Mouse (Mus musculus): ENCODE data around the gene Agbl1.
"Not testable (repeated sequence)": the region's sequence is repeated elsewhere in the genome, so short reads cannot be mapped to it uniquely, and the experiment has no call there.

The Agbl1 gene

GRCm38 (mm10) chr7:76597812-76598211 is 368.1 kb downstream of the Agbl1 start:
- no peak for DNase-seq

GRCm38 (mm10) chr7:76600050-76600690 is 370.5 kb downstream of the Agbl1 start:
- no peak for DNase-seq

- DNase-seq = no peak
These were observed 399.8 kb downstream of the Agbl1 start for GRCm38 (mm10) chr7:76629528-76629927.

- no peak for DNase-seq
These were observed 421.3 kb downstream of the Agbl1 start for GRCm38 (mm10) chr7:76650984-76651383.

DNA sequence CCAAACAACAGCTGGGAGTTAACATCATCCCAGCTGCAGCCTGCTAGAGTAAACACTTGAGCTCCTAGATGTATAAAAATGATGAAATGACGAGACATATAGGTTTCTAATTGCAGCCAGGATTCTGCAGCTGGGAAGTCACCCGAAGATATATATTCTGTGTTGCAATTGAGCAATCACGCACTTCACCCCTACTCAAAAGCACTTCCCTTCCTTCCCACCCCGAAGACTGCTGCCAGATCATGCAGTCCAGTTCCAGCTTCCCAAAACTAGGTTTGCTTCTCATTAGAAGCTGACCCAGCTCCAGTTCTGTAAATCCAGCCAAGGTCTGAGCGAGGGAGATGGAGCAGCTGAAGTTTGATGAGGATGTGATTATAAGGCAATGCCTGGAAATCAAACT is 431.4 kb downstream of the Agbl1 start:
- no peak for DNase-seq

- no peak for DNase-seq
These were observed 445.2 kb downstream of the Agbl1 start for GRCm38 (mm10) chr7:76674856-76675255.

GRCm38 (mm10) chr7:76701224-76701623 is 471.5 kb downstream of the Agbl1 start:
- DNase-seq = no peak

DNA sequence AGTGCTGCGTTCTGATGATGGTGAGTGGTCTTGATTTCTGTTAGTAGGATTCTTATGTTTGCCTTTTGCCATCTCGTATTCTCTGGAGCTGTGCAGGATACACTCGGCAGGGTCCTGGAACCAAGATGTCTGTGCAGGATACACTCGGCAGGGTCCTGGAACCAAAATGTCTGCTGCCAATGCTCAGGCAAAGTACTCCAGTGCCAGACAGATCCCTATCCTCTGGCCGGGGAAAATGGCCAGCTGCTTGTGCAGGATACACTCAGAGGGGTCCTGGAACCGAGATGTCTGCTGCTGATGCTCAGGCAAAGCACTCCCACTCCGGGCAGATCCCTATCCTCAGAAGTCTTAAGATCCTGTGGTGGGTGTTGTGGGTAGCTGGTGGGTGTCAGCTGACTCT is 502.5 kb downstream of the Agbl1 start:
- DNase-seq = not testable (repeated sequence)

DNA sequence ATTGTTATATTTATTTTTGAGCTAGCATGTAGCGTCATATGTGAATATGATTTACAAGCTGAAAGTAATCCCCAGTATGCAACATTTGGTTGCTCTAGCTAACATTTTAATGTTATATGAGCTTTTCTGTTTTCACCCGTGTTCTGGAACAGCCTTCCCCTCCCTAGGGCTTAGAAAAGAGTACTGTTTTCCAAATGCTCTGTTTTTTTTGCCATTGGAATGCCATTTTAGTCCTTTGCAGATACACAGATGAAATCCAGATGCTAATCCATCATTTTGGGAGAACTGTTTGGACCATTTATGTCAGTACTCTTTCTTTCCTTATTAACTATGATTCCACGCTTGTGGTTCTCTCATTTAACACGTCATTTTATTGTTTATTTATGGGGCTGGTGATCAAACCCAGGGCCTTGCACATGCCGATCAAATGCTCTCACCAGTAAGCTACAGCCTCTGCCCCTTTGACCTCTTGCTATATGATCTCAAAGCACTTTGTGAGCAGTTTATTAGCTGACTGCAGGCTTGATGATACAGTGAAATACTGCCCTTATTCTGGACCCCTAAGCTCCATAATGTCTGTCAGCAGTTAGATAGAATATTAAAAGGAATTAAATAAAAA is 547.7 kb downstream of the Agbl1 start:
- no peak for DNase-seq

DNA sequence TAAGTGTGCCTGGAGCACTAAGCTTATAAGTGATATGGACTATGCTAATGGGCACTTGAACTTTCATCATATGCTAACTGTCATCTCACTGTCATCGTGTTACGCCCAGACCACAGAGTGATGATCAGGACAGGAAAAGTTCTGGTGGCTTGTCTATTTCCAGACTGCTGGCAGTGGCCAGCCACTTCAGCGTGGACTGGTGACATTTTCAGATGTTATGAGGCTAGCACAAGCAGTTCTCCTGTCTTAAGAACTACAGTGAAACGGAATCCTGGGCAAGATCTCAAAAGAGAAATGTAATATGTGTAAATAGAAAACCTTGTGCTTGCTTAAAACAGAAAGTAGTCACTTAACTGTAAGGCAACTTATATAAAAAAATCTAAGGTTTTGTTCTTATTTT is 550.8 kb downstream of the Agbl1 start:
- no peak for DNase-seq

- no peak for DNase-seq
These were observed 559.0 kb downstream of the Agbl1 start for GRCm38 (mm10) chr7:76788561-76789306.

- no peak for DNase-seq
These were observed 560.4 kb downstream of the Agbl1 start for GRCm38 (mm10) chr7:76790041-76790440.

DNA sequence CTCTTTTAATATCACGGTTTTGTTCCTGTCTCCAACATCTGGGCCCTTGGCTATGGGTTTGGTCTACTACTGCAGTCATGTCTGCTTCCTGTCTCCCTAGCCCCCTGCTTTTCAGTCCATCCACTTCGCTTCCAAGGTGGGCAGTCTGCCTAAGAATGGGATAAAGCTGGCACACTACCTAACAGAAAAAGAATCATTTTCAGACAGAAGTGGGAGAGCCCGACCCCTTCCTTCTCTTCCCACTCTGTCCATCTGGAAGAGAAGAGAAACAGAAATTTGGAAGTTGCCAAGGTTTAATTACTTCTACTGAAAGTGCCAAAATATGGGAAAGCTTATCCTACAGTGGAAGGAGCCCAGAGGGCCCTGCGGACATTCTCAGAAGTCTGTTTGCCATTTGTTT is 561.6 kb downstream of the Agbl1 start:
- DNase-seq = no peak

- DNase-seq = no peak
These were observed 580.3 kb downstream of the Agbl1 start for GRCm38 (mm10) chr7:76810003-76810402.

DNA sequence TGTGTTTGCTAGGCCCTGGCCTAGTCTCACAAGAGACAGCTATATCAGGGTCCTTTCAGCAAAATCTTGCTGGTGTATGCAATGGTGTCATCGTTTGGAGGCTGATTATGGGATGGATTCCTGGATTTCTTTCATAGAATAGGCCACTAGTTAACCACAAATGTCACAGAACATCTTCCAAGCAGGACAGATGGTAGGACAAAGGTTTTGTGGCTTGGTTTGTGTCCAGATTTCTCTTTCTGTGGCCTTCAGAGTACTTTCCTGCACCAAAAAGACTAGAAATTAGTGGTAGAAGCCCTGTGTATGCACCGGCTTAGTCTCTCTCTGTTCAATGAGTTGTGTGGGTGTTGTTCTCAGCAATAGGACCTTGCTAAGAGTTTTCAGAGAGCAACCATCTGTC is 590.9 kb downstream of the Agbl1 start:
- no peak for DNase-seq

DNA sequence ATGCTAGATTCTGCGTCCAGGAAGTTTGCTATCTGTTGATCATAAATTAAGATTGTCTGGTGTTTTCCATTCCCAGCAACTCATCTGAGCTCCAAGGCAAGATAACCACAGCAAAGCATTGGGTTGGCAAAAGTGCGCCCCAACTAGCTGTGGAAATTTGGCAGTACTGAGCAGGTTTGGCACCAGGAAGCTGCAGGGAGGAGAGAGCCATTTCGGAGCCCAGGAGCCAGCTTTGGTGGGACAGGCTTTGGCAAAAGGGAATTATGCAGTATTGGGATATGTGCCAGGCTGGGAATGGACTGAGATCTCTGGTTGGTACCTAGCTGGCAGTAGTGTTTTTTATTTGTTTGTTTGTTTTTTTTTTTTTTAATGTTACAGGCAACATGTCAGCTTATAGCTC is 612.5 kb downstream of the Agbl1 start:
- no peak for DNase-seq

- DNase-seq = no peak
These were observed 659.9 kb downstream of the Agbl1 start for GRCm38 (mm10) chr7:76889416-76890209.

DNA sequence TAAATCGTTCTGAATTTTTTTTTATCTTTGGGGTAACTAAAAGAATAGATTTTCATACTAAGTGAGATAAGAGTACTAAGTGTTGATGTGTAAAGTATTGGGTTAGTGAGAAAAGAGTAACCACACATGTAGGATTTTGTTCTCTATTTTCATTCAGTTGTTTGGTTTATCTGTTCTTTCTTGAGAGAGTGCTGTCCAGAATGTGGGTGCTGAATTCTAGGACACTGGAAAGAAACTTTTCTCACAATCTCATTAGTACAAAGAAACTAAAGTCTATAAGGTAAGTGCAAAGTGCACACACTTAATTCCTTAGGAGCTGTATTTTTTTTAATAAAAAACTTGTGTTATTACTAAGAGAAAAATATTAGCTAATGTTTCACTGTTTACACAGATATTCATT is 674.4 kb downstream of the Agbl1 start:
- no peak for DNase-seq

GRCm38 (mm10) chr7:76911672-76912071 is 682.0 kb downstream of the Agbl1 start:
- DNase-seq = no peak

DNA sequence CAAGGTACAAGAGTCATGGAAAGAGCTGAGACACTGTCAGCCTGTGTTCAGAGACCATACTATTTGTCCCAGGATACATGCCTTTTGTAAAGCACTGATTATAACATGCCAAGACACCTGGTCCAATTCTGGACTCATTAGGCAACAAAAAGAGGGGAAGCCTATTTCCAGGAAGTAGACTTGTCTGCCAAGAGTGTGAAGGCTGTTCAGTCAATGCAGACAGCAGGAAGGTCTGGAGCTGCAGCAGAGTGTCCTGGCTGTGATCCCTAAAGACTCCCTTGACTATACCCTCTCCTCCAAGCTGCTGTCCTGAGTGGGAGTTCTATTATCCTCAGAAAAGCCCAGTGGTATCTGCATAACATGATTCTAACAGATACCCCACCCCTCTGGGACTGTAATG is 689.2 kb downstream of the Agbl1 start:
- no peak for DNase-seq

- DNase-seq = no peak
These were observed 692.0 kb downstream of the Agbl1 start for GRCm38 (mm10) chr7:76921671-76922070.

GRCm38 (mm10) chr7:76935219-76935618 is 705.5 kb downstream of the Agbl1 start:
- DNase-seq = no peak

DNA sequence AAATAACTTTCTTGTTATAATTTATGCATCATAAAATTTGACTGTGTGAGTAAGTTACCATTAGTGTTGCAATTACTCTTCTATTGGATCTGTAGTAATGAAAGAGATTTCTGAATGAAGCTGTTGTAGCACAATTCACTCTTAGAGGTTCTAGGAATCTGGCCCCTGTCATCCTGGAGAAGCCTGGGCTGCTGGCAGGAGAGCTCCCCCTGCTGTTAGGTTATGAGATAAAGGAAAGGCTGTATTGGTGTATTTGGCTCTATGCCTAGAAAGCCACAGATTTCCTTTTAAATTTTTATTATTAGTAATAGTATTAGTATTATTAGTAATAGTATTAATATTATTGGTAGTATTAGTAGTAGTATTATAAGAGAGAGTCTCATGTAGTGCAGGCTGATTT is 711.8 kb downstream of the Agbl1 start:
- DNase-seq = peak; percentile 1
